Mouse (Mus musculus): ENCODE measurements around the gene Mgat4a.
A peak's percentile ranks its signal among the peaks of the same experiment; 100 is the strongest.

Gene Mgat4a

DNA sequence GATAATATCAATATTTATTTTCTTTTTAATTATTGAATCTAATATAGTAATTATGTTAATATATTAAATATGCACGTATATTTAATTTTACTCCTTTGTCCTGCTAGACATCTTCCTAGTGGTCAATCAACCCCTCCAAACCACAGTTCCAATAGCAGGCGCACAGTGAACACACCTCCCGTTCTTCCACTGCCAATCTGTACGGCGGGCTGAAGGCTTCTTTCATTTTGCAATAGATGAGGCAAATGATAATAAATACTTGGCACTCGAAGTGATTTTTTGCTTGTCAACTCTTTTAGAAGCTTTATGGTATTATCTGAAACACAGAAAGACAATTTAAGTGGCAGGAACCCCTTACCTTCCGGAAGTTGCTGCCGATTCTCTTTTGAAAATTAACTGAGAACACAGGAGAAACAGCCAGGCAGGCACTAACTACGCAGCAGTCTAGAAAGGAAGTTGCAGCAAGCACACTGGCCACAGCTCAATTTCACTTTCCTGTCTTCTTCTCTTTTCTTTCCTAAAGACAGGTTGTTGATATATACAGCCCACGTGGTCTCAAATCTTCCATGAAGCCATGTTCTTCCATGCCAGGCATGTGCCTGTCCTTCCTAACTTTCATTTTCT, 45.0 kb downstream of the Mgat4a start:
- peak; percentile 78 for DNase-seq (ENCODE audit: low read depth)

DNA sequence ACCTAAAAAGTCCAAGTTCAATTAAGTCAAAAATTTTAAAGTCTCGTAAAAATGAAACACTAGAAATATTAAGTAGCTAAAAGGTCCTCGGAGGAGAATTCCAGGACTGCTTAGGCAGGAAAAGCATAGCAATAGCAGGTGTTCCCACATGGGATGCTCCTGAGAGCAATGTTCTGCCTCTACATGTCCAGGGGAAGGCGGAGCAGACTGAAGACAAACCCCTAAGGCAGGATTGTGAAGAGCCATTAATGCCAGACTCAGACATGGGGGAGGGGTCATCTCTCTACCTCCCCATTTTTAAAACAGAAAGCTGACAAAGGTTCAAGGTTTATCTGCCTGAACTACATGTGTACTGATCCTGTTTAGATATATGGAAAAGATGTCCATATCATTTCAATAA, 45.7 kb downstream of the Mgat4a start:
- no peak for DNase-seq (ENCODE audit: low read depth)

DNA sequence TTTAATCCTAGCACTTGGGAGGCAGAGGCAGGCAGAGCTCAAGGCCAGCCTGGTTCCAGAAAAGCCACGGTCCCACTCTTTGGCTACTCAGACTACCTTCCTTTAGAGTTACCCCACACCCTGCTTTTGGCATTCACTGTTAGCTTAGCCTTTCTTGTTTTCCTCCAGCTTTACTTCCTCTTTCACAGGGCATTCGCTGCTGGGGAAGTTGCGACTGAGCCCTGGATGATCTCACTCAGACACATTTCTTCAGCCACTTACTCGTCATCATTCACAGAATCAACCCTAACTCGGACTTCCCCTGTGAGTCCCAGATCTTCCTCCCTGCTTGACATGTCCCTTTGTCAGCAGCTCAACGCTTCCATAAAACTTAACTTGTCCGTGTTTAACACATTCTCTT, 49.1 kb downstream of the Mgat4a start:
- DNase-seq (ENCODE audit: low read depth) = peak; percentile 66

DNA sequence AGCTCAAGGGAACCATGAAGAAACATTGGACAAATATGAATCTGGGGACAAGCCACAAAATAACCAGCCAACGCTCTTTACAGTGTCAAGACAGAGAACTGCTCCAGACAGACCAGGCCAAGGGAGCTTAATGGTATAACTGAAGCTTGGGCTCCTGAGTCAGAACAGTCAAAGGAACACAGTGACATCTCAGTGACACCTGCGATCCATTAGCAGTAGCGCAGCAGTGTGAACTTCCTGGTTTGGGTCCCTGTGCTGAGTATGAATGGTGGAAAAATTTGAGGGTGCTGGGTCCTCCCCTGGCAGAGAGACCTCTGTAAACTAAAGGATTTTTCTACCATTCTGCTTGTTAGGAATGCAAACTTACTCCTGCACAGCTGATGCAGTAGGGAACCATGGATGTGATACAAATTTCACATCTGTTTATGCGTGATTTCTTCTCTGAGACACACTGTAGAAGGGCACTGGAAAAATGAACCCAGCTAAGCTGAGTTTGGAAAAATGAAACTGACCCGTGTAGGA, 50.1 kb downstream of the Mgat4a start:
- DNase-seq (ENCODE audit: low read depth) = no peak

- no peak for DNase-seq (ENCODE audit: low read depth)
These were observed 52.3 kb downstream of the Mgat4a start for GRCm38 (mm10) chr1:37488531-37488930.

- DNase-seq (ENCODE audit: low read depth) = no peak
These were observed 53.8 kb downstream of the Mgat4a start for GRCm38 (mm10) chr1:37486994-37487393.

GRCm38 (mm10) chr1:37486439-37486838, 54.4 kb downstream of the Mgat4a start:
- DNase-seq (ENCODE audit: low read depth) = no peak

- DNase-seq (ENCODE audit: low read depth) = no peak
These were observed 56.2 kb downstream of the Mgat4a start for GRCm38 (mm10) chr1:37484612-37485011.

DNA sequence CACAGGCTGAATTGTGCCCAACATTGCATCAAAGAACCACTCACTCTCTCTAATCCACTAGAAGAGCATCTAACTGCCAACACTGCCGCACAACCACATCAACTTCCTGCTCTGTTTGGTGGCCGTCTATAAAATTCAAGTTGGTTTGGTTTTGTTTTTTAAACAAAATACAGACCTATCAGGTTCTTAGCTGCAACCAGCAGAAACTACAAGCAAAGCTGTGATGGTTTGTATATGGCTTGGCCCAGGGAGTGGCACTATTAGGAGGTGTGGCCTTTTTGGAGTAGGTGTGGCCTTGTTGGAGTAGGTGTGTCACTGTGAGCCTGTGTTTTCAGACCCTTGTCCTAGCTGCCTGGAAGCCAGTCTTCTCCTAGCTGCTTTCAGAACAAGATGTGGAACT, 59.5 kb downstream of the Mgat4a start:
- DNase-seq (ENCODE audit: low read depth) = peak; percentile 70

DNA sequence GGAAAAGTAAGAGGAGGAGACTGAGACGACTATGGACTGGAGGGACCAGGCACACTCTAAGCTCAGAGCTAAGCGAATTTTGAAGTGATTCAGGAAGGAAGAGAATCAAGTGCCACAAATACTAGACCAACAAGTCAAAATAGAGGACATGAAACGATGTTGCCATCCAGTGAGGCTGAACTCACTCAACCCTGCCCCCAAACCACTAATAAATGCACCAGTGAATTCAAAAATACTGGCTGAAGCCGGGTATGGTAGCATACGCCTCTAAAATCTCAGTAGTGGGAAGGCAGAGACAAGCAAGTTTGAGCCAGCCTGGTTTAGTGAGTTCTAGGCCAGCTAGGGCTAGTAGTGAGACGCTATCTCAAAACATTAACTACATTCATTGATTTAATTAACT, 60.1 kb downstream of the Mgat4a start:
- no peak for DNase-seq (ENCODE audit: low read depth)

GRCm38 (mm10) chr1:37479759-37480158, 61.1 kb downstream of the Mgat4a start:
- no peak for DNase-seq (ENCODE audit: low read depth)

GRCm38 (mm10) chr1:37479074-37479473, 61.7 kb downstream of the Mgat4a start:
- peak; percentile 82 for DNase-seq (ENCODE audit: low read depth)

DNA sequence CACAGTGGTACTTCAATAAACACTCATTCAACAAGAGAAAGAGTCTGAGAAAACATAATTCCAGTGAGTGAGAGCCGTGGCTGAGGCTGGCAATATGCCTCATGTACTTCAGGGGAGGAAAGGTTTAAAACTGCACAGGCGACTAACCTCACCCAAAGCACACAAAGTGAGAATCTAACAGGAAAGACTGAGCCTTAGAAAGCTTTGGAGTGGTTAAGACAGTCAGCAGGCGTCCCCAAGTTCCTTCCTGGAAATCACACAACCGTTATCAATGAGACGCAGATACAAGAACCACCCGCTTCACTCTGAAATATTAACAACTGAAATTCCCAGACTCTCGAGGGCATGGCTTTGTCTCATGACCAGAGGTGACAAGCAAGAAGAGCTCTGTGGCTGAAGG, 62.4 kb downstream of the Mgat4a start:
- DNase-seq (ENCODE audit: low read depth) = peak; percentile 69

- DNase-seq (ENCODE audit: low read depth) = peak; percentile 78
These were observed 62.9 kb downstream of the Mgat4a start for GRCm38 (mm10) chr1:37477928-37478327.

DNA sequence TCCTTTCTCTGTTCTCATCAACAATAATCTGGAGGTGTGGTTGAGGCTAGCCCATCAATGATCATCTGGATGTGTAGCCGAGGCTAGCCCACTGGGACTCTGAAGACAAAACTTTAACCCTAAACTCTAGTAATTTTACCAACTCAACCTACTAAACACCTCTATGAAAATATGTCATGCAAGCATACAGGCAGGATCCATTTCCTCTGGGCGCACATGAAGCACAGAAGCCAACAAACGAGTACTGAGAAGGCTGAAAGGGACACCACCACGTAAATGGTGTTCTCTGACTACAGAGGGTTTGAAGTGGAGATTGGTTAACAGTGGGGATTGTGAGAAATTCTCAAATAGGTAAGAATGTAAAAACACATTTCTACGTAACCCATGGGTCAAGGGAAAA, 63.6 kb downstream of the Mgat4a start:
- peak; percentile 53 for DNase-seq (ENCODE audit: low read depth)

DNA sequence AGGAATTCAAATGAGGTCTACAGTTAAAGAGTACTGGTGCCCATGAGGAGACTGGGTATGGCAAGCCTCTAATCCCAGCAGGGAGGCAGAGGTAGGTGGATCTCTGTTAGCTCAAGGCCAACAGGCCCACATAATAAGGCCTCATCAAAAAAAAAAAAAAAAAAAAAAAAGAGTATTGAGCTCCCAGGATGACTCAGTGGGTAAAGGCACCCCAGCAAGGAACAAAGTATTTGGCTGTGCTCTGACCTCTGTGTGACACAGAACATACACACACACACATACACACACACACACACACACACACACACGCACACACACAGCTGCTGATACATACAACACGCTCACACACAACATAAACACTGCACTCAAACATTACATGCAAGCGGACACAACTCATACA, 65.5 kb downstream of the Mgat4a start:
- DNase-seq (ENCODE audit: low read depth) = no peak

- DNase-seq (ENCODE audit: low read depth) = no peak
These were observed 66.1 kb downstream of the Mgat4a start for GRCm38 (mm10) chr1:37474634-37475190.

DNA sequence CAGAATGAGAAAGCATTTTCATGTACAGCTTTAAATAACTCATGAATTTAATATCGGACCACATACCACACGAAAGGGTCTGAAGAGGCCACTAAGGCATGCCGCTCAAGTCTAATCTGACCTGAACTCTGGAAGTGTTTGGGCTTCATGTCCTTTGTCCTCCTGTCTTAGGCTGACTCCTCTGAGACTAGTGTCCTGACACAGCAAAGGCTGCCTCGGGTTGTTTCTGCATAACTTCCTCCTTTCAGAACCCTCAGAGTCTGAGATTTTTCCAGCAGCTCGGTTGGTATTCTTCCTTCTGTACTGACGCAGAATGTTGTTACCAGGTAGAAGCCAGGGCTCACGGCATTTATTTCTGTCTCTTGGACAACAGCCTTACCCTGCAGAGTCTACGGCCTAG, 66.8 kb downstream of the Mgat4a start:
- peak; percentile 58 for DNase-seq (ENCODE audit: low read depth)

DNA sequence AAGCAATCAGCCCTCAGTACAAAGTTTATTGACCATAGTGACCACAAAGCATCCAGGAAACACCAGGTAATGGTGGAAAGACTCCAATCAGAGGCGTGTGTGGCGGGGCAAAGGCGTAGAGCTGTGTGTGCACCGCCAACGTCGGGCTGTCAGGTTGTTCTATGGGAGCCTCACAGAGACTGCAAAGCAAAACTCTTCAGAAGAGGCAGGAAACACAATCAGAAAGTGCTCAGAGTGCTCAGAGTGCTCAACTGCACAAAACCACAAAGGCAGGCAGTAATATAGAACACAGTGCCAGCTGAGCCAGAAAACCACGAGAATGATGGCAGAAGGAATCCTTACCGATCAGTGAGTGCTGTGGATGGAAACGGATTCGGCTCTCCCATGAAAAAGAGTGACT, 67.6 kb downstream of the Mgat4a start:
- peak; percentile 80 for DNase-seq (ENCODE audit: low read depth)

GRCm38 (mm10) chr1:37471179-37472148, 69.4 kb downstream of the Mgat4a start:
- DNase-seq (ENCODE audit: low read depth) = no peak

- DNase-seq (ENCODE audit: low read depth) = peak; percentile 57
These were observed 71.8 kb downstream of the Mgat4a start for GRCm38 (mm10) chr1:37469007-37469406.

DNA sequence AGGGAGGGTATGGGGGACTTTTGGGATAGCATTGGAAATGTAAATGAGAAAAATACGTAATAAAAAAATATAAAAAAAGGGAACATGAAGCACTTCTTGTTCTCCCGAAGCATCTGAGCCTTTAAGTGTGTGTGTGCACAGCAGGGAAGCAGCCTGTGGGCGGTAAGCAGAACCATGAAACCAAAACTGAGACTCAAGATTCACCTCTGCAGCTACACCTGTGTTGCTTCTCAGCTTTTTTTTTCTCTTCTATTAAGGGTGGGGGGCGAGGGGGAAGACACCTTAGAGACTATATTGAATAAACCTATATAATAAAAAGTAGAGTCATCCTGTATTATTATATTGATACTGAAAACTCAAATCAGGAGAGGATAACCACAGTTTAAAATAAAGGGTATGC, 73.0 kb downstream of the Mgat4a start:
- no peak for DNase-seq (ENCODE audit: low read depth)

Measured in naive thymus-derived CD4-positive, alpha-beta T cell, adult 2 months (primary cell).